16 mouse cellular contexts compared by ENCODE assay signal in genomic region chr13:24269100-24269465, GRCm38 (mm10). TPM values are rescaled to one million over a fixed set of nuclear protein-coding genes. Genes with fewer than 3 reads are reported as not detected.
A peak's percentile ranks its signal among the peaks of the same experiment; 100 is the strongest.
DNase-seq lines count a peak whose midpoint lies in the region; ATAC-seq lines count a peak whose summit lies in the region.
"Had no signal": no experiment of that assay in that cellular context is flagged by ENCODE, and none has a peak within 500 bp of the region (broad histone marks: within the 10 kb centered on the region; RNA-seq: fewer than 3 reads in every experiment).

No protein-coding gene starts in this region.

- no peak for ATAC-seq in hindbrain, embryonic 15.5 days (ENCODE audit: low FRiP score, low read depth)
- no peak for ATAC-seq in hindbrain, embryonic 11.5 days (ENCODE audit: low FRiP score)
- no peak for ATAC-seq in neural tube, embryonic 15.5 days (ENCODE audit: low FRiP score)
- no peak for ATAC-seq in limb, embryonic 13.5 days (ENCODE audit: low FRiP score, low read depth)
- ATAC-seq in erythroblast, adult 5-6 weeks (replicated peaks; ENCODE audit: low FRiP score, poor library complexity, severe bottlenecking), result no peak
- ATAC-seq: CD4-positive, CD25-positive, alpha-beta regulatory T cell, adult 4 months; forebrain, embryonic 16.5 days; liver, embryonic 12.5 days; midbrain, embryonic 15.5 days had no signal

- H3K4me2 ChIP-seq in hindbrain, embryonic 15.5 days, result no peak overlapping the region
- H3K4me2 ChIP-seq in hindbrain, embryonic 11.5 days (replicated peaks; ENCODE audit: low read depth, low read length), result no peak overlapping the region
- no peak overlapping the region for H3K4me2 ChIP-seq in neural tube, embryonic 15.5 days
- H3K4me2 ChIP-seq in limb, embryonic 13.5 days (replicated peaks), result no peak overlapping the region
- H3K4me2 ChIP-seq: embryonic facial prominence, embryonic 12.5 days; heart, embryonic 15.5 days; liver, embryonic 12.5 days; midbrain, embryonic 15.5 days had no signal

- WGBS in hindbrain, embryonic 15.5 days, result 82% methylated on average over 3 of the region's 3 CpGs
- 79% methylated on average over 3 of the region's 3 CpGs for WGBS in hindbrain, embryonic 11.5 days
- 75% methylated on average over 3 of the region's 3 CpGs for whole genome bisulfite sequencing in neural tube, embryonic 15.5 days
- WGBS in limb, embryonic 13.5 days, result 76% methylated on average over 3 of the region's 3 CpGs

- H3K4me3 ChIP-seq in hindbrain, embryonic 15.5 days, result no peak overlapping the region
- H3K4me3 ChIP-seq in hindbrain, embryonic 11.5 days (ENCODE audit: low read depth, low read length), result no peak overlapping the region
- no peak overlapping the region for H3K4me3 ChIP-seq in neural tube, embryonic 15.5 days (replicated peaks)
- H3K4me3 ChIP-seq in limb, embryonic 13.5 days, result no peak overlapping the region
- H3K4me3 ChIP-seq: embryonic facial prominence, embryonic 12.5 days; gastrocnemius, adult 2 months; heart, embryonic 15.5 days; liver, embryonic 12.5 days; midbrain, embryonic 15.5 days had no signal

- H3K36me3 ChIP-seq in hindbrain, embryonic 15.5 days, result no peaks in the 10 kb centered on the region; the same call in 1 of the 2 replicates
- H3K36me3 ChIP-seq in hindbrain, embryonic 11.5 days (ENCODE audit: control insufficient read depth, insufficient read depth, low read length), result no peaks in the 10 kb centered on the region
- no peaks in the 10 kb centered on the region for H3K36me3 ChIP-seq in neural tube, embryonic 15.5 days
- 0 out of 2 replicates have a peak, but pooled peaks cover 4% of the 10 kb centered on the region for H3K36me3 ChIP-seq in limb, embryonic 13.5 days
- H3K36me3 ChIP-seq: embryonic facial prominence, embryonic 12.5 days; heart, embryonic 15.5 days; liver, embryonic 12.5 days; midbrain, embryonic 15.5 days had no signal

- H3K27me3 ChIP-seq in hindbrain, embryonic 15.5 days, result no peaks in the 10 kb centered on the region
- no peaks in the 10 kb centered on the region for H3K27me3 ChIP-seq in hindbrain, embryonic 11.5 days (ENCODE audit: control insufficient read depth, insufficient read depth, low read length)
- H3K27me3 ChIP-seq in neural tube, embryonic 15.5 days (replicated peaks), result no peaks in the 10 kb centered on the region
- no peaks in the 10 kb centered on the region for H3K27me3 ChIP-seq in limb, embryonic 13.5 days
- H3K27me3 ChIP-seq: embryonic facial prominence, embryonic 12.5 days; heart, embryonic 15.5 days; liver, embryonic 12.5 days; midbrain, embryonic 15.5 days had no signal

- H3K4me1 ChIP-seq in hindbrain, embryonic 15.5 days (replicated peaks), result peaks cover 4% of the 10 kb centered on the region; the same call in 1 of the 2 replicates
- no peaks in the 10 kb centered on the region for H3K4me1 ChIP-seq in hindbrain, embryonic 11.5 days (replicated peaks; ENCODE audit: control insufficient read depth, insufficient read depth, low read length)
- H3K4me1 ChIP-seq in neural tube, embryonic 15.5 days, result no peaks in the 10 kb centered on the region
- peaks cover 13% of the 10 kb centered on the region; the same call in 1 of the 2 replicates for H3K4me1 ChIP-seq in limb, embryonic 13.5 days
- H3K4me1 ChIP-seq: embryonic facial prominence, embryonic 12.5 days; heart, embryonic 15.5 days; liver, embryonic 12.5 days had no signal

- H3K27ac ChIP-seq in hindbrain, embryonic 15.5 days (replicated peaks), result peak overlapping the region; percentile 79
- H3K27ac ChIP-seq in hindbrain, embryonic 11.5 days (ENCODE audit: low read depth, low read length), result no peak overlapping the region
- peak overlapping the region; percentile 45; the same call in 1 of the 2 replicates for H3K27ac ChIP-seq in neural tube, embryonic 15.5 days (replicated peaks)
- H3K27ac ChIP-seq in limb, embryonic 13.5 days, result peak overlapping the region; percentile 76; the same call in 1 of the 2 replicates
- H3K27ac ChIP-seq: gastrocnemius, adult 2 months; heart, embryonic 15.5 days; macrophage; midbrain, embryonic 15.5 days had no signal

- no peaks in the 10 kb centered on the region for H3K9me3 ChIP-seq in hindbrain, embryonic 15.5 days
- H3K9me3 ChIP-seq in hindbrain, embryonic 11.5 days (ENCODE audit: control insufficient read depth, low read length), result no peaks in the 10 kb centered on the region
- no peaks in the 10 kb centered on the region for H3K9me3 ChIP-seq in neural tube, embryonic 15.5 days (replicated peaks)
- no peaks in the 10 kb centered on the region for H3K9me3 ChIP-seq in limb, embryonic 13.5 days
- H3K9me3 ChIP-seq: embryonic facial prominence, embryonic 12.5 days; heart, embryonic 15.5 days; liver, embryonic 12.5 days; midbrain, embryonic 15.5 days had no signal

- no peak overlapping the region for H3K9ac ChIP-seq in hindbrain, embryonic 15.5 days
- H3K9ac ChIP-seq in hindbrain, embryonic 11.5 days (ENCODE audit: low read depth, low read length), result no peak overlapping the region
- H3K9ac ChIP-seq in neural tube, embryonic 15.5 days (replicated peaks), result no peak overlapping the region
- no peak overlapping the region for H3K9ac ChIP-seq in limb, embryonic 13.5 days
- H3K9ac ChIP-seq: embryonic facial prominence, embryonic 12.5 days; heart, embryonic 15.5 days; liver, embryonic 12.5 days; midbrain, embryonic 15.5 days had no signal

- DNase-seq in hindbrain, embryonic 11.5 days (ENCODE audit: low spot score), result no peak
- no peak for DNase-seq in neural tube, embryonic 10.5 days (ENCODE audit: extremely low spot score, low spot score)
- peak; percentile 54 for DNase-seq in adrenal gland, postnatal 14 days
- DNase-seq: gastrocnemius, adult 2 months; kidney, adult 9 months had no signal

RNA-seq across cellular contexts. Expression of gene Carmil1, which starts 11.5 kb away (rescaled TPM):
- 39.9 and 42.8 TPM in 2 replicates for polyA plus RNA-seq in hindbrain, embryonic 15.5 days (2015; fragmentation: Nextera tagmentation; extraction: Ambion mirVana)
- polyA plus RNA-seq in hindbrain, embryonic 11.5 days (2014; fragmentation: Nextera tagmentation; extraction: Ambion mirVana), result 18.3 and 20.0 TPM in 2 replicates
- polyA plus RNA-seq in neural tube, embryonic 15.5 days (2015; fragmentation: Nextera tagmentation; extraction: Ambion mirVana), result 37.6 and 39.9 TPM in 2 replicates
- total RNA-seq in adrenal gland, postnatal 14 days (2021), result 33.2 and 40.4 TPM in 2 replicates
- polyA plus RNA-seq in limb, embryonic 13.5 days (2015; fragmentation: Nextera tagmentation; extraction: Ambion mirVana), result 44.7 and 44.8 TPM in 2 replicates
- total RNA-seq in erythroblast, adult 5-6 weeks (2015; ENCODE audit: low replicate concordance), result 1.3 TPM in 1 of 2 replicates, not detected in the other
- total RNA-seq in erythroblast, adult 5-6 weeks (2017; ENCODE audit: low replicate concordance), result 0.34 and 2.0 TPM in 2 replicates

RNA-seq across cellular contexts. Expression of gene Cmah, which starts 58.1 kb away (rescaled TPM):
- 0.18 and 0.20 TPM in 2 replicates for polyA plus RNA-seq in hindbrain, embryonic 15.5 days (2015; fragmentation: Nextera tagmentation; extraction: Ambion mirVana)
- 0.33 and 0.43 TPM in 2 replicates for polyA plus RNA-seq in hindbrain, embryonic 11.5 days (2014; fragmentation: Nextera tagmentation; extraction: Ambion mirVana)
- 0.22 and 1.7 TPM in 2 replicates for polyA plus RNA-seq in neural tube, embryonic 15.5 days (2015; fragmentation: Nextera tagmentation; extraction: Ambion mirVana)
- total RNA-seq in adrenal gland, postnatal 14 days (2021), result 7.4 and 15.6 TPM in 2 replicates
- polyA plus RNA-seq in limb, embryonic 13.5 days (2015; fragmentation: Nextera tagmentation; extraction: Ambion mirVana), result 0.08 and 0.18 TPM in 2 replicates
- 2.1 and 2.3 TPM in 2 replicates for total RNA-seq in erythroblast, adult 5-6 weeks (2015; ENCODE audit: low replicate concordance)
- total RNA-seq in erythroblast, adult 5-6 weeks (2017; ENCODE audit: low replicate concordance), result 0.85 and 2.1 TPM in 2 replicates
